In genomic region chr4:86957576-86958411, GRCm38 (mm10) we compare ENCODE assay signal across 9 mouse cellular contexts.
DNase-seq lines count a peak whose midpoint lies in the region; ATAC-seq and TF ChIP-seq lines count a peak whose summit lies in the region.
"Had no signal": no experiment of that assay in that cellular context is flagged by ENCODE, and none has a peak within 500 bp of the region (broad histone marks: within the 10 kb centered on the region; RNA-seq: fewer than 3 reads in every experiment).

No protein-coding gene starts in this region.

- TF ChIP-seq CTCF in hindbrain, postnatal 0 days (IDR thresholded peaks at IDR 0.05; ENCODE audit: low read depth): peak; percentile 88

- H3K27ac ChIP-seq in hindbrain, postnatal 0 days: no peak overlapping the region
- no peak overlapping the region; the same call in 1 of the 2 replicates for H3K27ac ChIP-seq in midbrain, embryonic 16.5 days (ENCODE audit: low read length)

- peak; percentile 91 for ATAC-seq in hindbrain, postnatal 0 days
- ATAC-seq in midbrain, embryonic 16.5 days: peak; percentile 87

- DNase-seq in urinary bladder, postnatal 25 days (ENCODE audit: low spot score): peak; percentile 37
- DNase-seq in urinary bladder, adult 2 months (ENCODE audit: low spot score): no peak
- DNase-seq in cerebellum, postnatal 10 days: peak; percentile 90 to 93
- peak; percentile 48 to 69 for DNase-seq in frontal cortex, postnatal 10 days (ENCODE audit: low spot score in 2 of 2)
- peak; percentile 89 for DNase-seq in hindbrain, postnatal 0 days (ENCODE audit: low spot score)
- peak; percentile 77 to 83 for DNase-seq in left cerebral cortex, postnatal 14 days (ENCODE audit: low spot score in 2 of 2)
- peak; percentile 23 for DNase-seq in thymus, postnatal 0 days (ENCODE audit: low spot score)

- no peaks in the 10 kb centered on the region for H3K9me3 ChIP-seq in hindbrain, postnatal 0 days (ENCODE audit: low read length)
- H3K9me3 ChIP-seq in midbrain, embryonic 16.5 days (replicated peaks; ENCODE audit: control insufficient read depth, low read length, poor library complexity, severe bottlenecking): no peaks in the 10 kb centered on the region

- no peak overlapping the region for H3K9ac ChIP-seq in hindbrain, postnatal 0 days (replicated peaks; ENCODE audit: low read length)
- no peak overlapping the region for H3K9ac ChIP-seq in midbrain, embryonic 16.5 days (ENCODE audit: low read depth, low read length)

- 0 out of 2 replicates have a peak, but pooled peaks cover 3% of the 10 kb centered on the region for H3K4me1 ChIP-seq in hindbrain, postnatal 0 days (ENCODE audit: insufficient read depth, low read length)
- H3K4me1 ChIP-seq in midbrain, embryonic 16.5 days (ENCODE audit: control insufficient read depth, insufficient read depth, low read length): no peaks in the 10 kb centered on the region

- intact Hi-C loops in left cerebral cortex, postnatal 14 days (cut with DNase I): loop anchor here (2.0 kb wide), 1 partner anchor 405 kb away; no protein-coding TSS in a partner anchor

- H3K4me2 ChIP-seq in hindbrain, postnatal 0 days (ENCODE audit: low read depth, low read length): peak overlapping the region; percentile 34
- peak overlapping the region; percentile 33 for H3K4me2 ChIP-seq in midbrain, embryonic 16.5 days (ENCODE audit: low read length)

- 36% methylated on average over 14 of the region's 14 CpGs for WGBS in hindbrain, postnatal 0 days
- WGBS in midbrain, embryonic 16.5 days: 43% methylated on average over 14 of the region's 14 CpGs

- H3K36me3 ChIP-seq in hindbrain, postnatal 0 days (ENCODE audit: insufficient read depth, low read length): no peaks in the 10 kb centered on the region
- H3K36me3 ChIP-seq in midbrain, embryonic 16.5 days (ENCODE audit: control insufficient read depth, insufficient read depth, low read length): no peaks in the 10 kb centered on the region

- H3K27me3 ChIP-seq in hindbrain, postnatal 0 days (ENCODE audit: insufficient read depth, low read length): no peaks in the 10 kb centered on the region
- no peaks in the 10 kb centered on the region for H3K27me3 ChIP-seq in midbrain, embryonic 16.5 days (ENCODE audit: control insufficient read depth, insufficient read depth, low read depth, low read length)

- no peak overlapping the region for H3K4me3 ChIP-seq in hindbrain, postnatal 0 days (ENCODE audit: low read length)
- no peak overlapping the region for H3K4me3 ChIP-seq in midbrain, embryonic 16.5 days (ENCODE audit: low read depth, low read length)
- H3K4me3 ChIP-seq: erythroblast, embryonic 14.5 days had no signal
